Mouse (Mus musculus): Measurements from ENCODE around the gene Man1a2. TPM values are rescaled to one million over a fixed set of nuclear protein-coding genes. Genes with fewer than 3 reads are reported as not detected.

Gene Man1a2
- polyA plus RNA-seq, 1 experiment from 2014 or later: 39.1 TPM

DNA sequence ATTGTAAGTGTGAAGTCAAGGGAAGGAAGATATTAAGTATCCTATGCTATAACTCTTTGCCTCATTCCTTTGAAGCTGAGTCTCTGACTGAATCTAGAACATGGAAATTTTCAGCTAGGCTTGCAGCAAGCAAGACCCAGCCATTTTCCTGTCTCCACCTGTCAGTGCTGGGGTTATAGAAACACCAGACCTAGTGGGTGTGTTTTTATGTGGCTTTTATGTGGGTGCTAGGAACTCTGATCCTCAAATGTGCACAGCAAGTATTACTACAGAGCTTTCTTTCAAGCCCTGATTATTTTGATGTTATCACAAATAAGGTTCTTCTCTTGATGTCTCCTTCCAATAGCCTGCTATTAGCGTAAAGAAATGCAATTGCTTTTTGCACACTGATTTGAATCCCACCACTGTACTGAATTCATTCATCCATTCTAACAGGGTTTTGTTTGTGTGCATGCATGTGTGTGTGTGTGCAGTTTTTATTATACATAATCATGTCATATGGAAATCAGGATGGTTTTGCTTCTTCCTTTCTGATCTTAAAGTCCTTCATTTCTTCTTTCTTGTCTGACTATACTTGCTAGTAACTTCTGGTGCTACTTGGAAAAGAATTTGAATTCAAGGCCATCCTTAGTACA is 102.5 kb downstream of the Man1a2 start:
- Histone ChIP-seq H3K36me3 (replicated peaks) (peaks cover 20% of the 10 kb centered on the region), H3K27ac (no peak overlapping the region), H3K27me3 (ENCODE audit: poor library complexity, severe bottlenecking) (no peaks in the 10 kb centered on the region), H3K9me3 (no peaks in the 10 kb centered on the region), H3K4me3 (no peak overlapping the region), H3K4me1 (no peaks in the 10 kb centered on the region)
- 86% methylated on average over 1 of the region's 1 CpGs for WGBS
- DNase-seq (ENCODE audit: extremely low spot score, low spot score): no peak

DNA sequence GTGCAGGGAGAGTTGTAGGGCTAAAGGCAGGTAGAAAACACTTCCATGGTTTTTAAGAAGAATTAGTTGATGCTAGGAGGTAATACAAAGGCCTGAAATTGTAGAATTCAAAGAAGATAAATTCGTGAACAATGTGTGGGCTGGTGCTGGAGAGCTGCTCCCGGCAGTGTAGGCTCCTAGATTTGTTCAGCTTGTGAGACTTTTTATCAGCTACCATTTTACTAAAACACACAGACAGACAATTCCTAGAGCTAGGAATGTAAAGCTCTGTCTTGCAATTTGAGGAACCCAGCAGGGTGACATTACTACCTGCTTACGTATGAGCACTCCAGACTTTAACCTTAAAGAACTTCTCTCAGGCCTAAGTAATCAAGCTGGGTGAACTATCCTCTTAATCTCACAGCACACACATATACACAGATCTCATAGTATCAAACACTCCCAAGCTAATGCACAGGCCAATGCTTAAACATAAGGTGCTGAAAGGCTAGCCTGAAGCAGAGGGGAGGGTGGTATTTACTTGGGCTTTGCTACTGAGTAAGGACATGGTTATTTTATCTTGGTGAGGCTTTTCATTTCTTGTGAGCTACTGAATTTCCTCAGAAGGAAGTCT is 112.6 kb downstream of the Man1a2 start:
- no peak overlapping the region for H3K27ac ChIP-seq
- no peak for DNase-seq (ENCODE audit: extremely low spot score, low spot score)
- peaks cover 16% of the 10 kb centered on the region for H3K36me3 ChIP-seq (replicated peaks)
- 76% methylated on average over 3 of the region's 3 CpGs for WGBS
- H3K27me3 ChIP-seq (ENCODE audit: poor library complexity, severe bottlenecking): no peaks in the 10 kb centered on the region
- no peaks in the 10 kb centered on the region for H3K4me1 ChIP-seq
- H3K9me3 ChIP-seq: no peaks in the 10 kb centered on the region
- no peak overlapping the region for H3K4me3 ChIP-seq

DNA sequence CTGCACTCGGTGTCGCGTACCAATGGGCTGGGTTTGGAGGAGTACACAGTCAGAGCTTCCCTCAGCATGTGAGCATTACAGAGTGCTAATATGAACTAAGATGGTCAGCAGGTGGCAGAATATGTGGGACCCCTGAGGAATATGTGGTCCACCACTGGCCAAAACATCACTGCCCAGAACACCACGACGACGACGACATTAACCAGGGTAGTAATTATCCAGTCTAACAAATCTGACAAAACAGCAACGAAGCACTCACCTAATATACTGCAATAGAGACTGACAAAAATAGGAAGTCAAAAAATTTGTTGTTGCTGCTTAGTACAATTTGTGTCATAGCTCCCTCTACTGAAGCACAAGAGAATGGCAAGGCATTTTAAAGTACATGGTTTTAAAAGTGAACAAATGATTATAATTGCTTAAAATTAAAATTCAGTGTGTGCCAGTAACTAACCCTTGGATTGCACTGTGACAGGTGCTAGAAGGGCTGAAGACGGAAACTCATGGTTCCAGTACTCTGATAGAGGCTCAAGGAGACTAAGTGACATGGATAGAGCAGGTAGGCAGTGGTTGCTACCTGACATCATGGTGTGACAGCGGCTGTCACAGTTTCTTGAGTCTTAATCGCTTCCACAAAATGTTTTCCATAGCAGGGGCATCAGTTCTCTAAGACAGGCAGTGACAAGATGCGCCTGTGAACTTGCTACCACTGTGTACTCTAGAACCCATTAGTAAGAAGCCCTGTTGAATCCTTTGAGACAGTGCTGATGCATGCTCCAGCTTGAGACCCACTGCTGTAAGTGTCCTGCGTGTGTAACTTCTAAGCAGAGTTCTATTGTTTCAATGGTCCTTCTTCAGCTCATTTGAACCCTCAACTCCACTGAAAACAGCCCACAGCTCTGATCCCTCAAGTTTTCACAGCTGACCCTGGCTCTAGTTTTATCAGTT is 116.6 kb downstream of the Man1a2 start:
- WGBS: 91% methylated on average over 13 of the region's 13 CpGs
- H3K27ac ChIP-seq: no peak overlapping the region
- no peaks in the 10 kb centered on the region for H3K9me3 ChIP-seq
- H3K27me3 ChIP-seq (ENCODE audit: poor library complexity, severe bottlenecking): no peaks in the 10 kb centered on the region
- no peak overlapping the region for H3K4me3 ChIP-seq
- DNase-seq (ENCODE audit: extremely low spot score, low spot score): no peak
- H3K4me1 ChIP-seq: no peaks in the 10 kb centered on the region
- H3K36me3 ChIP-seq (replicated peaks): peaks cover 9% of the 10 kb centered on the region

DNA sequence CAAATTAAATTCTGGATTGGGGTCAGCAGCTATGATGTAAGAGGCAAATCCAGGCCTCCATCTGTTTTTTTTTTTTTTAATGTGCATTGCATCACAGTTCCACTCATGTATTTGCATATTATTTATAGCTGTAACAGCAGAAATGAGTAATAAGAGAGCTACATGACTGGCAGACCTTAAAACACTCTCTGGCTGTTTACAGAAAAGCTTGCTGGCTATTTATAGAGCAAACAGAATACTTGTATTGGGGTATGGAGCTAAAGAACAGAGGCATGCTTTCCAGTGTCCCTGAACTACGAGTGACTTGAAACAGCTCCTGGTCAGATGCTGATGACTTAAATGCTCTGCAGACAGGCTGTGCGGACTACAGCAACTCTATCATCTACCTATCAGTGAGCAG is 121.7 kb downstream of the Man1a2 start:
- no peak overlapping the region for H3K27ac ChIP-seq
- peaks cover 13% of the 10 kb centered on the region for H3K36me3 ChIP-seq (replicated peaks)
- DNase-seq (ENCODE audit: extremely low spot score, low spot score): no peak
- no peak overlapping the region for H3K4me3 ChIP-seq
- 88% methylated on average over 2 of the region's 2 CpGs for WGBS
- H3K27me3 ChIP-seq (ENCODE audit: poor library complexity, severe bottlenecking): no peaks in the 10 kb centered on the region
- H3K9me3 ChIP-seq: no peaks in the 10 kb centered on the region
- H3K4me1 ChIP-seq: no peaks in the 10 kb centered on the region

DNA sequence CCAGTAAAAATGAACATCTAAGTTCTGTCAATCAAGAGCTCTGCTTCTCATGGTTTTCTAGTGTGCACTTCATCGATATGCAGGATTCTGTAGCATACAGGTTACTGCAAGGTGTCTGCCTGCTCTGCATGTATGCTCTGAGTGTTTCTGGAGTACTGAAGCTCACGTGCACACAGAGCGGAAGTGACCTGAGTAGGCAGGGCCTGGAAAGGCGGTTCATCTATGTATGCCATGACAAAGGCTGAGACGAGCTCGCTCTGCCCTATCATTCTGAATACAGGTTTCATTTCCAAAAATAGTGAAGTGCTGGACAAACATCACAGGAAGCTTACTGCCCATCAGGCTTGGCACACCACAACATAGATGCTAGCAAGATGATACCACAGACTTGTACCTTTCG is 122.8 kb downstream of the Man1a2 start:
- no peak for DNase-seq (ENCODE audit: extremely low spot score, low spot score)
- Histone ChIP-seq H3K9me3 (no peaks in the 10 kb centered on the region), H3K27me3 (ENCODE audit: poor library complexity, severe bottlenecking) (no peaks in the 10 kb centered on the region), H3K4me1 (no peaks in the 10 kb centered on the region), H3K4me3 (no peak overlapping the region), H3K36me3 (replicated peaks) (peaks cover 12% of the 10 kb centered on the region), H3K27ac (no peak overlapping the region)
- WGBS: 94% methylated on average over 7 of the region's 7 CpGs

DNA sequence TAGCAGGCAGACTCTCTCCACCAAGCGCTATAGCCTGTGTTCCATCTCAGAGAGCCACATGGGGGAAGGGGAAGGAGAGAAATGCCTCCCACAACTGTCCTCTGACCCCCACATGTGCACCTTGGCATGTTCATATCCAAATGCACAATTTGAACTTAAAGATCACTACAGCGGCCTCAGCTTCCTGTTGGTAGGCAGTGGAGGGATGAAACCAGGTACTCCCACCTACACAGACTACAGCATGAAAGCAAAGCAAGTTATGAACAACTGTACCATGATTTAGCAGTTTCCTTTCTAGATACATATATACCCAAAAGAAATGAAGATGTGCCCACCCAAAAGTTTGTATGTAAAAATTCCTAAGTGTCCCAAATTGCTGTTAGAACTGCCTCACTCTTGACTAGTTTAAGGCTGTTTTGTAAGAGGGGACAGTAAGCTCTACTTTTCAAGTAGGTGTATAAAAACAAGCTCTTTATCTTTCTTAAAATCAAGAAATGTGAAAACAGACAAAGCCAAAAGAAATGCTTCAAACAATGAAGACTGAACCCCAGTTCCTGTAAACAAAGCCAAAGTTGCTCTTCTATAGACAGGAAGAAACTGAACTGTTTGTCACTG is 123.6 kb downstream of the Man1a2 start:
- H3K9me3 ChIP-seq: no peaks in the 10 kb centered on the region
- peaks cover 8% of the 10 kb centered on the region for H3K36me3 ChIP-seq (replicated peaks)
- no peak overlapping the region for H3K27ac ChIP-seq
- H3K4me3 ChIP-seq: no peak overlapping the region
- WGBS: 90% methylated on average over 2 of the region's 2 CpGs
- H3K27me3 ChIP-seq (ENCODE audit: poor library complexity, severe bottlenecking): no peaks in the 10 kb centered on the region
- no peak for DNase-seq (ENCODE audit: extremely low spot score, low spot score)
- no peaks in the 10 kb centered on the region for H3K4me1 ChIP-seq

DNA sequence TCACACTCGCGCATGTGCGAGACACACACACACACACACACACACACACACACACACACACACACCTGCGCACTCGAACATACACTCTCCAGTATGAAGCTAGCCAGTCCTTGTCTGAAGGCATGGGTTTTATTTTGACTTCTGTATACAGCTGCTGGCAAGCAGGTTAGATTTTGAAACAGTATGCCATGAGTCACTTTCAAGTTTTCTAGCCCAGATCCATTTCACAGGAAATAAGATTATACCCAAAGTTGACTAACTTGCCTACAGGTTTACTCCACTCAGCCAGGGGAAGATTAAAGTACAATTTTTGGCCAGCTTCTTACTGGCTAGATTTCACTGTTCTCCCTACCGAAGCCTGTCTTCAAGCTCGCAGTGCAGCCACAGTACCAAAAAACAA is 125.9 kb downstream of the Man1a2 start:
- H3K27ac ChIP-seq: no peak overlapping the region
- H3K27me3 ChIP-seq (ENCODE audit: poor library complexity, severe bottlenecking): no peaks in the 10 kb centered on the region
- no peaks in the 10 kb centered on the region for H3K4me1 ChIP-seq
- H3K36me3 ChIP-seq (replicated peaks): peaks cover 4% of the 10 kb centered on the region
- no peak overlapping the region for H3K4me3 ChIP-seq
- WGBS: 91% methylated on average over 7 of the region's 7 CpGs
- H3K9me3 ChIP-seq: no peaks in the 10 kb centered on the region
- no peak for DNase-seq (ENCODE audit: extremely low spot score, low spot score)

DNA sequence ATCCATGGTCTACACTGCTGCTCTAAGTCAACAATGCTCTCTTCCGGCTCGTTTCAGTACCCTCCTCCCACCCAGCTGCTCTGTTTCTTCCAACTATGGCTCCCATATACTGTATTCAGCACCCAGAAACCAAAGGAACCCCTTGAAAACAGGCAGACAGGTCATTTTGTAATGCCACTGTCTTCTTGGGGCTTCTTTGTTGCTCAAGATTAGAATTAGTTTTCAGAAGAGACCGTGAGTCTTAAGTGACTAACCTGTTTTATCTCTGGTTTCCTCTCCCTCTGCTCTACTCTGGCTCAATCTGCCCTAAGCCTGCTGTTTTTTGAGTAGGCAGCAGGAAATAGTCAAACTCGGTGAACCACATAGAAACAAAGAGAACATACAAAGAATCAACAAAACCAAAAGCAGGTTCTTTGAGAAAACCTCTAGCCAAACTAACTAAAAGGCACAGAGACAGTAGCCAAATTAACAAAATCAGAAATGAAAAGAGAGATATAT is 127.0 kb downstream of the Man1a2 start:
- no peaks in the 10 kb centered on the region for H3K9me3 ChIP-seq
- no peak for DNase-seq (ENCODE audit: extremely low spot score, low spot score)
- WGBS: 83% methylated on average over 4 of the region's 4 CpGs

DNA sequence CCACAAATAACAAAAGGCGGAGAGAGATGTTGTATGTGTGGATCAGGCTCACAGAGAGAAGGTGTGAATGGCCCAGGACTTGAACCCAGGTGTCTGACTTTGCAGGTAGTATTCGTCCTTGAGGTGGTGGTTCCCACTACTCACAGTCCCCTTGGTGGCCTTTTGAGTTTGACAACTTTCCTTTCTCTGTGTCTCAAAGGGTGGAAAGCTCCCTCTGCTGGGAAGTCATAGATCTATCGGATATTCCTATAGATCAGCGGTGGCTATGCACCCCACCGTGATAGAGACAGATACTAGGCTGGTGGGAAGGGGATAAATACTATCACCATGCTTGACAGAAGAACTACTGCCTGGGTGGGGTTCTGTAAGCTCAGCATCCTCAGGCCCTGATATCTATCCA is 130.5 kb downstream of the Man1a2 start:
- 46% methylated on average over 5 of the region's 5 CpGs for WGBS
- Histone ChIP-seq H3K4me1 (no peaks in the 10 kb centered on the region), H3K9me3 (no peaks in the 10 kb centered on the region)

More for the DNA sequence above, 127.0 kb downstream of the Man1a2 start:
- no peak overlapping the region for H3K4me3 ChIP-seq
- no peaks in the 10 kb centered on the region for H3K4me1 ChIP-seq
- peaks cover 4% of the 10 kb centered on the region; the same call in 1 of the 2 replicates for H3K36me3 ChIP-seq (replicated peaks)
- no peaks in the 10 kb centered on the region for H3K27me3 ChIP-seq (ENCODE audit: poor library complexity, severe bottlenecking)
- H3K27ac ChIP-seq: no peak overlapping the region

DNA sequence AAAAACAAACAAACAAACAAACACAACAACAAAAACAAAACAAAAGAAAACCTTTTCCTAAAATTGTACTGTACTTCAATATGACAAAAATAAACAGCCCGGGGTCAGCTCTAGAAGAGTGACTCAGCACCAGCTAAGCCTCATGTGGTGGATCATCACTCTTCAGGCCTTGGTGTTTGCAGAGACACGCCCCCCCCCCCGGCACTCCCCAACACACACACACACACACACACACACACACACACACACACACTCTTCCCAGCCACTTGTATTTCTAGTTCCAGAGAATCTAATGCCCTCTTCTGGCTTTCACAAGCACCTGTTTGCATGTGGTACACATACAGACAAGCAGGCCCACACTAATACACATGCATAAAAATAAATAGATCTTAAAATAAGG is 133.1 kb downstream of the Man1a2 start:
- Histone ChIP-seq H3K27ac (no peak overlapping the region), H3K36me3 (replicated peaks) (no peaks in the 10 kb centered on the region), H3K4me3 (no peak overlapping the region), H3K9me3 (no peaks in the 10 kb centered on the region), H3K4me1 (no peaks in the 10 kb centered on the region), H3K27me3 (ENCODE audit: poor library complexity, severe bottlenecking) (no peaks in the 10 kb centered on the region)
- 76% methylated on average over 2 of the region's 3 CpGs for WGBS
- no peak for DNase-seq (ENCODE audit: extremely low spot score, low spot score)

More for the DNA sequence above, 130.5 kb downstream of the Man1a2 start:
- no peaks in the 10 kb centered on the region for H3K27me3 ChIP-seq (ENCODE audit: poor library complexity, severe bottlenecking)
- no peak overlapping the region for H3K4me3 ChIP-seq
- H3K36me3 ChIP-seq (replicated peaks): no peaks in the 10 kb centered on the region
- DNase-seq (ENCODE audit: extremely low spot score, low spot score): no peak
- H3K27ac ChIP-seq: no peak overlapping the region

DNA sequence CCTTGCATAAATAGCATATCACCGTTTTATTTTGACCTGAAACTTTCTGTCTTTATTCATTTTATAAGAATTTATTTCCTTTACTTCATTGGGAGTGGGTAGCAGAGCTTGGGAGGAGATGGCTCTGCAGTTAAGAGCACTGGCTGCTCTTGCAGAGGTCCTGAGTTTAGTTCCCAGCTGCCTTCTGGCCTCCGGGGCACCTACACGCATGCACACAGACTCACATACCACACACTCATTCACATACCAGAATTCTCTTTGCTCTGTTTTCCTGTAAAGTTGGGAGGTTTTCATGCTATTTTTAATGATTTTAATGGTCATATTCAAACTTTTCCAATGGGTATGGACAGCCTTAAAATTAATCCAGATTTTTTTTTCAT is 137.4 kb downstream of the Man1a2 start:
- Histone ChIP-seq H3K27ac (no peak overlapping the region), H3K4me3 (no peak overlapping the region), H3K36me3 (replicated peaks) (no peaks in the 10 kb centered on the region), H3K4me1 (no peaks in the 10 kb centered on the region), H3K9me3 (no peaks in the 10 kb centered on the region), H3K27me3 (ENCODE audit: poor library complexity, severe bottlenecking) (no peaks in the 10 kb centered on the region)
- no peak for DNase-seq (ENCODE audit: extremely low spot score, low spot score)
- 82% methylated on average over 3 of the region's 3 CpGs for WGBS

DNA sequence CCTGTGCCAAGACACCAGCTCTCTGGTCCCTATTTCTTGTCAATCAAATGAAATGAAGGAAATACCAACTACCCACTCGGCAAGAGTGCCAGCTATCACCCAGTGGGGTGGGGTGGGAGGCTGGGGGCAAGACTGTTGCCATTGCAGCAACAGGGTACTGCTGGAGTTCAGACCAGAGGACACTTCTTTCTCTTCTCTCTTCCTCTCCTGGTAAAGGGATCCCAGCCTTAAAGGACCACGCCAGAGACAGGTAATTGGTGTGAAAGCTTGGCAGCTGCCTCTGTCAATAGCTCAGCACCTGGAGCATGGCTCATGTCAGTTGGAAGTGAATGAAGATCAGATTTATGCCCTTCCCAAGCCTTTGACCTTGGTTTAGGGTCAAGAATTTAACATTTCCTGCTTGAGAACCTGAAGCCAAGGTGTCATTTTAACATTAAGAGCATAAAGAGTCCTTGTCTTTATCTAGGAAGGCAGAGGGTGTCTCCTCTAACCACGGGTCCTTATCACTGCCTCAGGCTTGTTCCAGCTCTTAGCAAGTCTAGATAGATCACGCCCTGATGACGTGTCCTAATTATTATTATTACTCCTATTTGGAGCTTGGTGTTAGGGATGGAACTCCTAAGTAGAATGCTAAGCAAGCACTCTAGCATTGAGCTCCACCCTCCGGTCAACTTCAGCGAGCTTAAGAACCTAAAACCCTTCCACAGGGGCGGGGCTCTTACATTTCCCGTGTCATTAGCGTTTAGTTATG is 138.0 kb downstream of the Man1a2 start:
- H3K27ac ChIP-seq: no peak overlapping the region
- no peaks in the 10 kb centered on the region for H3K36me3 ChIP-seq (replicated peaks)
- no peaks in the 10 kb centered on the region for H3K9me3 ChIP-seq
- no peak for DNase-seq (ENCODE audit: extremely low spot score, low spot score)
- no peak overlapping the region for H3K4me3 ChIP-seq
- WGBS: 85% methylated on average over 10 of the region's 10 CpGs
- H3K27me3 ChIP-seq (ENCODE audit: poor library complexity, severe bottlenecking): no peaks in the 10 kb centered on the region
- no peaks in the 10 kb centered on the region for H3K4me1 ChIP-seq
